Mouse (Mus musculus): ENCODE data around the gene Nxn. TPM values are rescaled to one million over a fixed set of nuclear protein-coding genes. Genes with fewer than 3 reads are reported as not detected.

Gene Nxn
- total and polyA plus RNA-seq, 3 experiments: 52.8 to 54.3 (median 53.0) TPM

- Histone ChIP-seq H3K9ac (ENCODE audit: control insufficient read depth, low read depth, low read length, poor library complexity, severe bottlenecking) (no peak overlapping the region), H3K36me3 (ENCODE audit: control insufficient read depth in 1 of 2, insufficient read depth in 2 of 2, low read length in 2 of 2) (peaks cover 0 to 3% of the 10 kb centered on the region in 2 experiments; a peak in 2 of 4 replicates), H3K27ac (ENCODE audit: control insufficient read depth, low read depth, low read length) (no peak overlapping the region), H3K27me3 (ENCODE audit: control insufficient read depth in 1 of 2, insufficient read depth in 2 of 2, low read length in 2 of 2) (no peaks in the 10 kb centered on the region), H3K9me3 (replicated peaks; ENCODE audit: insufficient read depth, low read length) (no peaks in the 10 kb centered on the region), H3K4me1 (ENCODE audit: control insufficient read depth in 1 of 2, insufficient read depth in 2 of 2, low read length in 2 of 2) (peaks cover 0 to 3% of the 10 kb centered on the region in 2 experiments; a peak in 1 of 4 replicates), H3K4me3 (ENCODE audit: control insufficient read depth in 1 of 2, insufficient read depth in 1 of 2, low read depth in 2 of 2, low read length in 2 of 2) (no peak overlapping the region), H3K79me2 (ENCODE audit: control insufficient read depth, insufficient read depth, low read length, poor library complexity) (no peaks in the 10 kb centered on the region)
- no peak for DNase-seq (ENCODE audit: low read depth, low spot score)
- TF ChIP-seq EP300 (IDR thresholded peaks at IDR 0.05; ENCODE audit: low read depth in 1 of 2, low read length in 2 of 2): no peak
- no peak for TF ChIP-seq TBP (IDR thresholded peaks at IDR 0.05; ENCODE audit: low read depth, low read length)
- no peak for TF ChIP-seq MYC (IDR thresholded peaks at IDR 0.05; ENCODE audit: low read depth, low read length)
- no peak for TF ChIP-seq NELFE (IDR thresholded peaks at IDR 0.05; ENCODE audit: low read depth, low read length)
- no peak for TF ChIP-seq CTCF (IDR thresholded peaks at IDR 0.05 in 2 of 3, conservative IDR thresholded peaks at IDR 0.05 in 1 of 3; ENCODE audit: control insufficient read depth in 1 of 3, insufficient read depth in 1 of 3, low read depth in 2 of 3, low read length in 3 of 3, poor library complexity in 1 of 3, severe bottlenecking in 1 of 3)
- TF ChIP-seq GATA1 (IDR thresholded peaks at IDR 0.05; ENCODE audit: low read depth, low read length): no peak
- no peak for TF ChIP-seq RAD21 (IDR thresholded peaks at IDR 0.05; ENCODE audit: low read depth, low read length)
- no peak for TF ChIP-seq UBTF (IDR thresholded peaks at IDR 0.05; ENCODE audit: borderline replicate concordance, insufficient read depth, low read depth, low read length)
- no peak for TF ChIP-seq MAFK (IDR thresholded peaks at IDR 0.05; ENCODE audit: borderline replicate concordance, low read depth, low read length)
Measured at GRCm38 (mm10) chr11:76257386-76257785, 141.6 kb downstream of the Nxn start.

- TF ChIP-seq CHD2 (IDR thresholded peaks at IDR 0.05; ENCODE audit: low read length): no peak
- no peak for TF ChIP-seq UBTF (IDR thresholded peaks at IDR 0.05; ENCODE audit: borderline replicate concordance, insufficient read depth, low read depth, low read length)
- no peak for TF ChIP-seq ETS1 (IDR thresholded peaks at IDR 0.05; ENCODE audit: low read depth, low read length)
- no peak for TF ChIP-seq USF1 (IDR thresholded peaks at IDR 0.05; ENCODE audit: low read depth, low read length)
- no peak for TF ChIP-seq HCFC1 (IDR thresholded peaks at IDR 0.05; ENCODE audit: low read depth, low read length)
- no peak for TF ChIP-seq TBP (IDR thresholded peaks at IDR 0.05; ENCODE audit: low read depth, low read length)
- no peak for TF ChIP-seq ZKSCAN1 (IDR thresholded peaks at IDR 0.05; ENCODE audit: low read depth, low read length)
- TF ChIP-seq BHLHE40 (IDR thresholded peaks at IDR 0.05; ENCODE audit: borderline replicate concordance, low read depth, low read length): no peak
- Histone ChIP-seq H3K27me3 (ENCODE audit: control insufficient read depth in 1 of 2, insufficient read depth in 2 of 2, low read length in 2 of 2) (no peaks in the 10 kb centered on the region), H3K36me3 (ENCODE audit: control insufficient read depth in 1 of 2, insufficient read depth in 2 of 2, low read length in 2 of 2) (no peaks in the 10 kb centered on the region; a peak in 1 of 4 replicates), H3K27ac (ENCODE audit: control insufficient read depth, low read depth, low read length) (no peak overlapping the region), H3K4me3 (ENCODE audit: control insufficient read depth in 1 of 2, insufficient read depth in 1 of 2, low read depth in 2 of 2, low read length in 2 of 2) (no peak overlapping the region), H3K4me1 (ENCODE audit: control insufficient read depth in 1 of 2, insufficient read depth in 2 of 2, low read length in 2 of 2) (no peaks in the 10 kb centered on the region), H3K79me2 (ENCODE audit: control insufficient read depth, insufficient read depth, low read length, poor library complexity) (no peaks in the 10 kb centered on the region), H3K9me3 (replicated peaks; ENCODE audit: insufficient read depth, low read length) (no peaks in the 10 kb centered on the region), H3K9ac (ENCODE audit: control insufficient read depth, low read depth, low read length, poor library complexity, severe bottlenecking) (no peak overlapping the region)
- no peak for DNase-seq (ENCODE audit: low read depth, low spot score)
Measured at GRCm38 (mm10) chr11:76256129-76256528, 142.8 kb downstream of the Nxn start.
